Mouse (Mus musculus): Measurements from ENCODE around the gene Fam198b. TPM values are rescaled to one million over a fixed set of nuclear protein-coding genes. Genes with fewer than 3 reads are reported as not detected.

Gene Fam198b
- polyA plus RNA-seq, 1 experiment: 10.9 TPM

- Histone ChIP-seq H3K9ac (ENCODE audit: low read depth, poor library complexity, severe bottlenecking) (no peak overlapping the region), H3K4me1 (ENCODE audit: control insufficient read depth, insufficient read depth, low read length) (no peaks in the 10 kb centered on the region), H3K36me3 (ENCODE audit: control insufficient read depth, insufficient read depth, low read length, poor library complexity, severe bottlenecking) (no peaks in the 10 kb centered on the region), H3K27ac (ENCODE audit: insufficient read depth, low read length) (no peak overlapping the region), H3K27me3 (ENCODE audit: control insufficient read depth, insufficient read depth, low read length, poor library complexity, severe bottlenecking) (no peaks in the 10 kb centered on the region), H3K4me3 (ENCODE audit: low read depth, low read length) (no peak overlapping the region), H3K9me3 (replicated peaks; ENCODE audit: control insufficient read depth, insufficient read depth, low read length, poor library complexity, severe bottlenecking) (no peaks in the 10 kb centered on the region)
- TF ChIP-seq CTCF (IDR thresholded peaks at IDR 0.05; ENCODE audit: low read depth, low read length): no peak
- no peak for TF ChIP-seq EP300 (IDR thresholded peaks at IDR 0.05; ENCODE audit: insufficient read depth, low read depth, low read length)
- no peak for TF ChIP-seq POLR2A (IDR thresholded peaks at IDR 0.05; ENCODE audit: insufficient read depth, low read length)
These were observed 106.1 kb downstream of the Fam198b start for GRCm38 (mm10) chr3:79990480-79990879.

- Histone ChIP-seq H3K36me3 (ENCODE audit: control insufficient read depth, insufficient read depth, low read length, poor library complexity, severe bottlenecking) (no peaks in the 10 kb centered on the region), H3K27ac (ENCODE audit: insufficient read depth, low read length) (no peak overlapping the region), H3K4me3 (ENCODE audit: low read depth, low read length) (no peak overlapping the region), H3K9ac (ENCODE audit: low read depth, poor library complexity, severe bottlenecking) (no peak overlapping the region), H3K27me3 (ENCODE audit: control insufficient read depth, insufficient read depth, low read length, poor library complexity, severe bottlenecking) (no peaks in the 10 kb centered on the region), H3K4me1 (ENCODE audit: control insufficient read depth, insufficient read depth, low read length) (no peaks in the 10 kb centered on the region), H3K9me3 (replicated peaks; ENCODE audit: control insufficient read depth, insufficient read depth, low read length, poor library complexity, severe bottlenecking) (no peaks in the 10 kb centered on the region)
- TF ChIP-seq CTCF (IDR thresholded peaks at IDR 0.05; ENCODE audit: low read depth, low read length) (no peak), POLR2A (IDR thresholded peaks at IDR 0.05; ENCODE audit: insufficient read depth, low read length) (no peak), EP300 (IDR thresholded peaks at IDR 0.05; ENCODE audit: insufficient read depth, low read depth, low read length) (no peak)
These were observed 109.8 kb downstream of the Fam198b start for GRCm38 (mm10) chr3:79994029-79994539.

GRCm38 (mm10) chr3:79995726-79996125, 111.4 kb downstream of the Fam198b start:
- no peaks in the 10 kb centered on the region for H3K36me3 ChIP-seq (ENCODE audit: control insufficient read depth, insufficient read depth, low read length, poor library complexity, severe bottlenecking)

More at GRCm38 (mm10) chr3:79995726-79996125, 111.4 kb downstream of the Fam198b start:
- Histone ChIP-seq H3K9me3 (replicated peaks; ENCODE audit: control insufficient read depth, insufficient read depth, low read length, poor library complexity, severe bottlenecking) (no peaks in the 10 kb centered on the region), H3K4me3 (ENCODE audit: low read depth, low read length) (no peak overlapping the region), H3K27ac (ENCODE audit: insufficient read depth, low read length) (no peak overlapping the region), H3K9ac (ENCODE audit: low read depth, poor library complexity, severe bottlenecking) (no peak overlapping the region), H3K27me3 (ENCODE audit: control insufficient read depth, insufficient read depth, low read length, poor library complexity, severe bottlenecking) (no peaks in the 10 kb centered on the region), H3K4me1 (ENCODE audit: control insufficient read depth, insufficient read depth, low read length) (no peaks in the 10 kb centered on the region)
- TF ChIP-seq EP300 (IDR thresholded peaks at IDR 0.05; ENCODE audit: insufficient read depth, low read depth, low read length) (no peak), POLR2A (IDR thresholded peaks at IDR 0.05; ENCODE audit: insufficient read depth, low read length) (no peak), CTCF (IDR thresholded peaks at IDR 0.05; ENCODE audit: low read depth, low read length) (no peak)

Other genes with a start within 250 kb of the Fam198b start
- gene Rxfp1, start 146.7 kb upstream of the Fam198b start, polyA plus RNA-seq (2011; ENCODE audit: insufficient read depth, insufficient read length, low read depth, missing spikeins): not detected in 2 replicates
- gene Tmem144, start 31.8 kb upstream of the Fam198b start, polyA plus RNA-seq (2011; ENCODE audit: insufficient read depth, insufficient read length, low read depth, missing spikeins): 15.8 and 17.0 TPM in 2 replicates